Comparison of ENCODE assay signal across 16 mouse cellular contexts in genomic region chr11:61075361-61076326, GRCm38 (mm10). TPM values are rescaled to one million over a fixed set of nuclear protein-coding genes. Genes with fewer than 3 reads are reported as not detected.
DNase-seq lines count a peak whose midpoint lies in the region; ATAC-seq and TF ChIP-seq lines count a peak whose summit lies in the region.
"Had no signal": no experiment of that assay in that cellular context is flagged by ENCODE, and none has a peak within 500 bp of the region (broad histone marks: within the 10 kb centered on the region; RNA-seq: fewer than 3 reads in every experiment).

No protein-coding gene starts in this region.

- no peak overlapping the region for H3K27ac ChIP-seq in heart, embryonic 11.5 days (ENCODE audit: low read depth, low read length)
- no peak overlapping the region for H3K27ac ChIP-seq in intestine, postnatal 0 days (ENCODE audit: low read depth, low read length)
- H3K27ac ChIP-seq in forebrain, embryonic 13.5 days: no peak overlapping the region
- H3K27ac ChIP-seq: embryonic facial prominence, embryonic 15.5 days; left cerebral cortex, adult 2 months had no signal

- peak overlapping the region; percentile 34 for H3K4me2 ChIP-seq in heart, embryonic 11.5 days
- peak overlapping the region; percentile 32 for H3K4me2 ChIP-seq in intestine, postnatal 0 days (replicated peaks; ENCODE audit: low read depth)
- no peak overlapping the region for H3K4me2 ChIP-seq in forebrain, embryonic 13.5 days
- H3K4me2 ChIP-seq: embryonic facial prominence, embryonic 15.5 days had no signal

- 45% methylated on average over 15 of the region's 15 CpGs for WGBS in heart, embryonic 11.5 days (ENCODE audit: insufficient replicate concordance)
- 42% methylated on average over 15 of the region's 15 CpGs for WGBS in intestine, postnatal 0 days
- 83% methylated on average over 15 of the region's 15 CpGs for WGBS in forebrain, embryonic 13.5 days

- no peak for DNase-seq in heart, adult 18-20 months
- peak; percentile 60 for DNase-seq in c-Kit-negative CD71-positive TER-119-positive erythroid progenitor cells, embryonic 14.5 days (ENCODE audit: low read depth, low spot score)
- no peak for DNase-seq in gastrocnemius, postnatal 10 days
- DNase-seq in thymus, postnatal 25 days: no peak
- DNase-seq: adrenal gland, adult 8-10 months; kidney, adult 18-20 months; kidney, postnatal 4 days; lung, postnatal 36 days; midbrain, embryonic 14.5 days had no signal

- H3K4me1 ChIP-seq in heart, embryonic 11.5 days (ENCODE audit: control insufficient read depth, insufficient read depth, low read length): peaks cover 18% of the 10 kb centered on the region
- 0 out of 2 replicates have a peak, but pooled peaks cover 3% of the 10 kb centered on the region for H3K4me1 ChIP-seq in intestine, postnatal 0 days (replicated peaks; ENCODE audit: control insufficient read depth, insufficient read depth, low read length)
- no peaks in the 10 kb centered on the region for H3K4me1 ChIP-seq in forebrain, embryonic 13.5 days
- H3K4me1 ChIP-seq: embryonic facial prominence, embryonic 15.5 days had no signal

- 0 out of 2 replicates have a peak, but pooled peaks cover 5% of the 10 kb centered on the region for H3K27me3 ChIP-seq in heart, embryonic 11.5 days (ENCODE audit: control insufficient read depth, insufficient read depth, low read length)
- no peaks in the 10 kb centered on the region for H3K27me3 ChIP-seq in intestine, postnatal 0 days (replicated peaks; ENCODE audit: control insufficient read depth, insufficient read depth, low read length)
- H3K27me3 ChIP-seq in forebrain, embryonic 13.5 days: no peaks in the 10 kb centered on the region
- H3K27me3 ChIP-seq: embryonic facial prominence, embryonic 15.5 days had no signal

- no peaks in the 10 kb centered on the region for H3K36me3 ChIP-seq in heart, embryonic 11.5 days (ENCODE audit: control insufficient read depth, insufficient read depth, low read length)
- H3K36me3 ChIP-seq in intestine, postnatal 0 days (ENCODE audit: control insufficient read depth, insufficient read depth): no peaks in the 10 kb centered on the region
- no peaks in the 10 kb centered on the region for H3K36me3 ChIP-seq in forebrain, embryonic 13.5 days (ENCODE audit: poor library complexity, severe bottlenecking)
- H3K36me3 ChIP-seq: embryonic facial prominence, embryonic 15.5 days had no signal

- no peak overlapping the region for H3K9ac ChIP-seq in heart, embryonic 11.5 days (ENCODE audit: low read depth, low read length)
- H3K9ac ChIP-seq in intestine, postnatal 0 days (ENCODE audit: low read depth, low read length): no peak overlapping the region
- no peak overlapping the region for H3K9ac ChIP-seq in forebrain, embryonic 13.5 days
- H3K9ac ChIP-seq: embryonic facial prominence, embryonic 15.5 days had no signal

- no peak for ATAC-seq in heart, embryonic 11.5 days (replicated peaks; ENCODE audit: insufficient number of reproducible peaks, low FRiP score, low TSS enrichment)
- peak; percentile 63; the same call in 1 of the 2 replicates for ATAC-seq in intestine, postnatal 0 days
- peak; percentile 93 for ATAC-seq in megakaryocyte progenitor cell, adult 5-6 weeks (replicated peaks; ENCODE audit: poor library complexity)
- no peak for ATAC-seq in forebrain, embryonic 13.5 days
- ATAC-seq: forebrain, embryonic 16.5 days had no signal

- no peak for TF ChIP-seq CTCF in intestine, postnatal 0 days (IDR thresholded peaks at IDR 0.05; ENCODE audit: low read depth)

- H3K4me3 ChIP-seq in heart, embryonic 11.5 days (ENCODE audit: low read depth, low read length): no peak overlapping the region
- H3K4me3 ChIP-seq in intestine, postnatal 0 days (ENCODE audit: low read depth, low read length): no peak overlapping the region
- no peak overlapping the region for H3K4me3 ChIP-seq in forebrain, embryonic 13.5 days
- H3K4me3 ChIP-seq: embryonic facial prominence, embryonic 15.5 days; left cerebral cortex, adult 2 months had no signal

- no peaks in the 10 kb centered on the region for H3K9me3 ChIP-seq in heart, embryonic 11.5 days (replicated peaks; ENCODE audit: control insufficient read depth, low read length)
- H3K9me3 ChIP-seq in intestine, postnatal 0 days (ENCODE audit: control insufficient read depth): no peaks in the 10 kb centered on the region
- H3K9me3 ChIP-seq in forebrain, embryonic 13.5 days (replicated peaks): no peaks in the 10 kb centered on the region
- H3K9me3 ChIP-seq: embryonic facial prominence, embryonic 15.5 days had no signal

RNA-seq across cellular contexts. Expression of gene Tnfrsf13b, which starts 50.9 kb away (rescaled TPM):
- 1.4 and 2.2 TPM in 2 replicates for polyA plus RNA-seq in heart, embryonic 11.5 days (2014; fragmentation: Nextera tagmentation; extraction: Ambion mirVana)
- total RNA-seq in heart, adult 18-20 months (2021): 1 to 10 TPM in 1 of 2 experiments, under 1 TPM in 1; 0.50 to 1.5 TPM
- polyA plus RNA-seq in intestine, postnatal 0 days (2015; fragmentation: Nextera tagmentation; extraction: Ambion mirVana): 1.8 and 2.3 TPM in 2 replicates
- total RNA-seq in megakaryocyte progenitor cell, adult 5-6 weeks (2015): 39.9 and 42.4 TPM in 2 replicates
- 55.3 and 64.2 TPM in 2 replicates for total RNA-seq in megakaryocyte progenitor cell, adult 5-6 weeks (2017)
- total RNA-seq in gastrocnemius, postnatal 10 days (2021): 1 to 10 TPM in 1 of 2 experiments, under 1 TPM in 1; 0.61 to 1.2 TPM
- 0.48 and 0.63 TPM in 2 replicates for polyA plus RNA-seq in forebrain, embryonic 13.5 days (2015; fragmentation: Nextera tagmentation; extraction: Ambion mirVana)

RNA-seq across cellular contexts. Expression of gene Kcnj12, which starts 53.3 kb away (rescaled TPM):
- polyA plus RNA-seq in heart, embryonic 11.5 days (2014; fragmentation: Nextera tagmentation; extraction: Ambion mirVana): 1.5 and 2.0 TPM in 2 replicates
- total RNA-seq in heart, adult 18-20 months (2021): 10 to 100 TPM; 22.1 to 23.4 TPM
- polyA plus RNA-seq in intestine, postnatal 0 days (2015; fragmentation: Nextera tagmentation; extraction: Ambion mirVana): 0.58 and 0.76 TPM in 2 replicates
- not detected in 2 replicates for total RNA-seq in megakaryocyte progenitor cell, adult 5-6 weeks (2015)
- not detected in 2 replicates for total RNA-seq in megakaryocyte progenitor cell, adult 5-6 weeks (2017)
- total RNA-seq in gastrocnemius, postnatal 10 days (2021): 10 to 100 TPM; 21.6 to 33.9 TPM
- polyA plus RNA-seq in forebrain, embryonic 13.5 days (2015; fragmentation: Nextera tagmentation; extraction: Ambion mirVana): 0.28 and 0.39 TPM in 2 replicates

Comparison
In these comparisons a context has a peak if more than half of its experiments do, and no peak if none do; other contexts are left out.
1. ATAC-seq: peak in intestine, postnatal 0 days (single experiment) and megakaryocyte progenitor cell, adult 5-6 weeks (single experiment); none in heart, embryonic 11.5 days (single experiment) and forebrain, embryonic 13.5 days (single experiment).
2. RNA of gene Tnfrsf13b, which starts 50.9 kb away (total RNA-seq): 39.9 to 64.2 TPM in megakaryocyte progenitor cell, adult 5-6 weeks; 0.50 to 1.5 TPM in heart, adult 18-20 months and 0.61 to 1.2 TPM in gastrocnemius, postnatal 10 days; every median in the first group is over 10 times any median in the second.
3. RNA of gene Kcnj12, which starts 53.3 kb away (total RNA-seq): 21.6 to 33.9 TPM in gastrocnemius, postnatal 10 days and 22.1 to 23.4 TPM in heart, adult 18-20 months; not detected in megakaryocyte progenitor cell, adult 5-6 weeks; every median in the first group is over 10 times any median in the second.